Mouse (Mus musculus): Measurements from ENCODE around the gene Zfand3. TPM values are rescaled to one million over a fixed set of nuclear protein-coding genes. Genes with fewer than 3 reads are reported as not detected.

Zfand3 gene
- polyA plus RNA-seq, 1 experiment from 2014 or later: 55.6 TPM

Other genes starting within 250 kb of the Zfand3 start
- 7.1 and 10.9 TPM in 2 replicates for gene Mdga1, start 34.6 kb upstream of the Zfand3 start, polyA plus RNA-seq (2015; fragmentation: Nextera tagmentation; extraction: Ambion mirVana)

Measured in neural tube, embryonic 15.5 days (tissue).